Mouse (Mus musculus) ovary, postnatal 36 days (tissue): ENCODE results near the gene Csnk1e.

Source experiments
- DNase-seq: peaks from one replicate; pipeline ENCODE4 v3.0.0; 2022; ENCODE audit warnings: low spot score, mixed read lengths

Gene Csnk1e

DNA sequence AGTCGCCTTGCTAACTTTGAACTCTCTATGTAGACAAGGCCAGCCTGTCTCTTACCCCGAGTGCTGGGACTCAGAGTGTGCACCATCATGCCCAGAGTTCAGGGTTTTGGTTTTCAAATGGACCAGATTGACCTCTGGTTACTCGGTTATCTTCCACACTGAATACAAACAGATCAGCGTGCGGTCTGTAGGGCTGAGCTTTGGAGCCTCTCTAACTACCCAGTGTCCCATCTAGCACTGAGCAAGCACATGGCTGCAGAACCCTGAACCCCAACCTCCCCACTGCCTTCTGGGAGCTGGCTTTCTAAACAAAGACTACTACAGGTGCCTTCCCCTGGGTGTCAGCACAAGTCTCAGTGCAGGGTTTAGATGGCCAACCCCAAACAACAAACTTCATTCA, 62.8 kb downstream of the Csnk1e start:
- no peak for DNase-seq

DNA sequence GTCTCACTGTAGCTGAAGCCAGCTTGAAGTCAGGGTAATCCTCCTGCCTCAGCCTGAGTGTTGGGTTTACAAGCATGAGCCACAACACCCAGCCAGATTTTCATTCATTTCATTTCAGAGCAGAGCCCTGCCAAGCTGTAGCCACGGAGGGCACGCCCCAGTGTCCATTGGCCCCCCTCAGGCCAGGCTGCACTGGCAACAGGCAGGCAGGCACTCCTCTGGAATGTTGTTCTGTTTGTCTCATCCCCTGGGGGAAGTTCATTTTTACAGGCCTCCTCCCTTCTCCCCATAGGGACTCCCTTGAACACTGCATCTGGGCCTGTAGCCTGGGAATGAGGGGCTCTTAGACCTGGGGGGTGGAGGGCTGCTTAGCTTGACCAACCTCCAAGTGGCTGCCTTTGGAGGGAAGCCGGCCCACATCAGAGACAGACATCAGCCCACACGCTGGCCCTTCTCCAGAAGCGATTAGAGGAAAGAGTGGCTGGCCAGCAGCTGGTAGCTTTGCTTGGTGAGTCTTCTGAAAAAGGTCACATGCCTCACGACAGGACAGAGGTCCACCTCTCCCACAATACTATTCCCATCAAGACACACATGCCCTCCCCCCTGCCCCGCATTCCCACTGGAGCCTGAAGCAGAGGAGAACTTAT, 63.8 kb downstream of the Csnk1e start:
- DNase-seq, result peak; percentile 59

GRCm38 (mm10) chr15:79390434-79390833, 64.9 kb downstream of the Csnk1e start:
- no peak for DNase-seq

- DNase-seq, result no peak
Measured at GRCm38 (mm10) chr15:79388171-79388570, 67.2 kb downstream of the Csnk1e start.

DNA sequence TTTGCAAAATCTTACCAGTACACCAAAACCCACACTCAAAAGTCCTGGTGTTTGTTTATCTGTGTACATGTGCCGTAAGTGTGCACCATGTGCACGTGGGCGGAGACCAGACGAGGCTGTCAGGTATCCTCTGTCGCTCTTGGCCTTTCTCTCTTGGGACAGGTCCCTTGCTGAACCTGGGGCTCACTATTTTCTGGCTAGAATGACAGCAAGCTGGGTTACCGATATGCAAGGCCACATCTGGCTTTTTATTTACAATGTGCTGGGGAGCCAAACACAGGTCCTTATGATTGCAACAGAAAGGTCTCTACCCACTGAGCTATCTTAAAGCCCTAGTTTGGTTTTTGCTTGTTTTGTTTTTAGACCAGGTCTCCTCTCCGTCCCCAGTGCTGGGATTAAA, 67.8 kb downstream of the Csnk1e start:
- no peak for DNase-seq

DNA sequence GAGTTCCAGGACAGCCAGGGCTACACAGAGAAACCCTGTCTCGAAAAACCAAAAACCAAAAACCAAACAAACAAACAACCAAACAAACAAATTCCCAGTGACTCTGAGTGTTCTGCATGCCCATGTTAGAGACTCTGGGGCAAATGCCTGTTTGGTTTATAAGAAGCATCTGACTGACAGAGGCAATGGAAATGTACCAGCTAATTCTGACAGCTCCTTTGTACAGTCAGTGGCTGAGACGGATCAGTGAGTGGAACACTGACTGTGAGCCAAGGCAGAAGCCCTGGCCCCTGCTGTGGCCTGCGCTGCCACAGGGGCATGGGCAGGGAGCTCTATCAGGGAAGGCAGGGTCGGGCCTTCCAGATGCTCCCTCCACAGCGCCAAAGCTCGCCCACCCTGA, 68.3 kb downstream of the Csnk1e start:
- no peak for DNase-seq

GRCm38 (mm10) chr15:79381644-79382043, 73.7 kb downstream of the Csnk1e start:
- DNase-seq, result no peak

DNA sequence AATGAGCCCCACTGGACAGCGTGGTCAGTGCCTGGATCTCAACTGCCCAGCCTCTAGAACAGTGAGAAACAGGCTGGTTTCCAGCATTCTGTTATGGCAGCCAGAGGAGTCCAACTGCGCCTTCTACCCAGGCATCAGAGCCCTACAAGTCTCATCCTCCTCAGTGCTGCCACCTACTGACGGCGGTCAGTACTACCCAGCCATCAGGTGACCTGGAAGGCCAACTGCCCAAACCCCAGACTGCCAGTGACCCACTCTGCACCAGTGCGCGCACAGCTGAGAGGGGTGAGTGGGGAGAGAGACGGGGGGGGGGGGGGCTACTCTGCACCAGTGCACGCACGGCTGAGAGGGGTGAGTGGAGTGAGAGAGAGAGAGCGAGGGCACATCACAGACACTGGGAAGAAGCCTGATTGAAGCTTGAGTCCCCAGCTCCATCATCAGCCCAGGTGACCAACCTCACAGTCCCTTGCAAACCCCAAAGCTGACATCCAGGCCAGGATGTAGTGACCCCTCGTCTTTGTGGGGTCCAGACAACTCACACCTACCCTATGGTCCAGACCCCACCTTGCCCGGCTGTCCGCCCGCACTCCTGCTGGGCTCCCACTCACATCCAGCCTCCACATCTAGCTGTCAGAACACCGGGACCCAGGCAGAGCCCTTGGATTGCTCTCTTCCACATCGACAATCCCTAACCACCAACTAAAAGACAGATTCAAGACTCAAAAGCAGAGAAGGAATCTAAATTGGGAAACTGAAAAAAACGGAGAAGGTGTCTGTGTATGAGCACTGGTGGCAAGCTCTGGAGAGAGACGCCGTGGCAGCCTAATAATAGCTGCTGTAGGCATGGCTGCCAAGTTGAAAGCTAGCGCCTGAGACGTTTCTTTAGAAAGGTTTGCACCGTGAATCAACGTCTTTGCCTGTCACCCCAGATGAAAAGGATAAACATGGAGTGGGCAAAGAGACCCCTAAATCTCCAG, 74.6 kb downstream of the Csnk1e start:
- DNase-seq, result peak; percentile 65

- no peak for DNase-seq
Measured at GRCm38 (mm10) chr15:79379658-79380057, 75.7 kb downstream of the Csnk1e start.

DNA sequence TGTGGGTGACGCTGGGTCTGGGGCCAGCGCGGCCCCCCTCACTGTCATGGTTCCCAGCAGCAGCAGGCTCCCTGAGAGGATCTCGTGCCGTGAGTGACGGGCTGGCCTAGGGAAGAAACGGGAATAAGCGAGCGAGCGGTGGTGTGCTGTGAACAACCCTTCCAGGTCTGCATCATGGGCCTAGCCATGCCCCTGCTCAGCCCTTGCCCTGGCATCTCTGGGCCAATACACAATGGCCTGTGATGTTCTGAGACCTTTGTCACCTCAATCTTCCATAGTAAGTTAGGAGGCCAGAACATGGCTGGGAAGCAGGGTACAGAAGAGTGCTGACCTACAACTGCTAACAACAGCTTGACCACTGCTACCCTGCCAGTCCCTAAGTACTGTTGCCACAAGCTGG, 76.8 kb downstream of the Csnk1e start:
- DNase-seq, result no peak

- peak; percentile 58 for DNase-seq
Measured at GRCm38 (mm10) chr15:79377681-79378080, 77.7 kb downstream of the Csnk1e start.

DNA sequence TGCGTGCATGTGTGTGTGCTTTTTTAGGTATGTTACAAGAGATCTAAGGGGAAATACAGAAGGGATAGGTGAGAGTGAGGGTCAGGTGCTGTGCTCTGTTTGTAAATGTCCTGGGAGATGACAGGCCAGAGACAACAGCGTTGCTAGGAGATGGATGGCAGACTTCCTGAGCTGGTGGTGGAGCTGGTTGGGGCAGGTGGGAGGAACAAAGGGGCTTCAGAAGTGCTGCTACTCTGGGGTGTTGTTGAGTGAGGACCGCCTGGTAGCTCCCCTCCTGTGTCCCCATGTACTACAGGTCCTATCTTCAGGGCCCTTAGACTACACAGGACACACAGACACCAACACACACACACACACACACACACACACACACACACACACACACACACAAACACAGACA, 80.6 kb downstream of the Csnk1e start:
- DNase-seq, result no peak

- no peak for DNase-seq
Measured at GRCm38 (mm10) chr15:79370281-79370843, 85.0 kb downstream of the Csnk1e start.

DNA sequence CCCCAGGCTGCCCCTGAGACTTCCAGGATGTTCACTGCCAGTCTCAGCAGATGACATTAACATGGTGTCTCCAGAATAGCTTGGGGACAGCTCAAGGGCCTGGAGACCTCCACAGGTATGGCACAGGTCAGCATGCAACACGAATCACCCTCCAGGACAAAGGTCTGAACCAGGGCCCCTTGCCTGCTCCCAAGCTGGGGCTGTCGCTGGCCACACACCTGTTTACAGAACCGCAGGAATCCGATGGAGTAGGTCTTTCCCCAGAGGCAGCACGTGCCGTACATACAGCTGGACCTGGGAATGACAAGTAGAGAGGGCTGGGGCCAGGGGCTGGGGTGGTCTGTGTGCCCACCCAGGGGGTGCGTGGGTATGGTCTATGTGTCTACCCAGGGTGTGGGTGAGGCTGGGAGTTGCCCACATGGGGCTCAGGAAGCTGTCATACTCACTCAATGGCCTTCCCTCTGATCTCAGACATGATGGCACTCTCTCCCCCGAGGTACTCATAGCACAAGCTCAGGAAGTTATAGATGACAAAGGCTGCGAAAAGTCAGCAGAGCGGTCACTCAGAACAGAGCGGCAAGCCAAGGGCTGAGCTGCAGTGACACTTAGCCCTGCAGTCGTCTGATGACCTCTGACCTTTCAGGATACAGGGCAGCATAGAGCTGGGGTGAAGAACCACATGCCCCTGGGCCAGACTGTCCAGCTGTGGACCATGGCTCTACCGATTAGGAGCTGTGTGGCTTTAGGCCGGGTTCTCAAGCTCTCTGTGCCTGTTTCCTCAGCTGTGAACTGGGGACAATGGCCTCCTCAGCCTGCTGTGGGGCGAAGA, 85.7 kb downstream of the Csnk1e start:
- no peak for DNase-seq

- no peak for DNase-seq
Measured at GRCm38 (mm10) chr15:79368861-79369440, 86.4 kb downstream of the Csnk1e start.

- no peak for DNase-seq
Measured at GRCm38 (mm10) chr15:79368313-79368811, 87.0 kb downstream of the Csnk1e start.
